Mouse (Mus musculus) CD4-positive helper T cell, adult 2 months (primary cell): ENCODE measurements around the gene Insig2.

Source experiments
- DNase-seq: peaks from one replicate; pipeline ENCODE4 v3.0.0-alpha.2; 2012; ENCODE audit warnings: low read depth, missing footprints, low spot score

Insig2 gene

GRCm38 (mm10) chr1:121326591-121327343, 5.6 kb downstream of the Insig2 start:
- peak; percentile 52 for DNase-seq

GRCm38 (mm10) chr1:121323501-121323900, 8.9 kb downstream of the Insig2 start:
- DNase-seq: no peak

- no peak for DNase-seq
Observed at GRCm38 (mm10) chr1:121314766-121315428, 17.5 kb downstream of the Insig2 start.

GRCm38 (mm10) chr1:121313181-121313580, 19.2 kb downstream of the Insig2 start:
- DNase-seq: no peak

GRCm38 (mm10) chr1:121312326-121312725, 20.1 kb downstream of the Insig2 start:
- DNase-seq: no peak

- no peak for DNase-seq
Observed at GRCm38 (mm10) chr1:121296717-121297255, 35.6 kb downstream of the Insig2 start.

- no peak for DNase-seq
Observed at GRCm38 (mm10) chr1:121293571-121293970, 38.8 kb downstream of the Insig2 start.

GRCm38 (mm10) chr1:121290841-121291240, 41.5 kb downstream of the Insig2 start:
- DNase-seq: no peak

- no peak for DNase-seq
Observed at GRCm38 (mm10) chr1:121290340-121290739, 42.0 kb downstream of the Insig2 start.

GRCm38 (mm10) chr1:121284197-121284596, 48.2 kb downstream of the Insig2 start:
- DNase-seq: no peak

- DNase-seq: no peak
Observed at GRCm38 (mm10) chr1:121280501-121280900, 51.9 kb downstream of the Insig2 start.

GRCm38 (mm10) chr1:121278370-121278769, 54.0 kb downstream of the Insig2 start:
- DNase-seq: no peak

GRCm38 (mm10) chr1:121277466-121277865, 54.9 kb downstream of the Insig2 start:
- DNase-seq: no peak

GRCm38 (mm10) chr1:121275961-121276506, 56.4 kb downstream of the Insig2 start:
- no peak for DNase-seq

GRCm38 (mm10) chr1:121260171-121260741, 72.1 kb downstream of the Insig2 start:
- no peak for DNase-seq
